Mouse (Mus musculus) thymus, postnatal 10 days (tissue): ENCODE results near the gene Islr2.
A peak's percentile ranks its signal among the peaks of the same experiment; 100 is the strongest.

Experiments used
- DNase-seq, 2 experiments: peaks; one replicate each; pipeline ENCODE4 v3.0.0; 2021; ENCODE audit warnings: low spot score in 2 of 2

The Islr2 gene

DNA sequence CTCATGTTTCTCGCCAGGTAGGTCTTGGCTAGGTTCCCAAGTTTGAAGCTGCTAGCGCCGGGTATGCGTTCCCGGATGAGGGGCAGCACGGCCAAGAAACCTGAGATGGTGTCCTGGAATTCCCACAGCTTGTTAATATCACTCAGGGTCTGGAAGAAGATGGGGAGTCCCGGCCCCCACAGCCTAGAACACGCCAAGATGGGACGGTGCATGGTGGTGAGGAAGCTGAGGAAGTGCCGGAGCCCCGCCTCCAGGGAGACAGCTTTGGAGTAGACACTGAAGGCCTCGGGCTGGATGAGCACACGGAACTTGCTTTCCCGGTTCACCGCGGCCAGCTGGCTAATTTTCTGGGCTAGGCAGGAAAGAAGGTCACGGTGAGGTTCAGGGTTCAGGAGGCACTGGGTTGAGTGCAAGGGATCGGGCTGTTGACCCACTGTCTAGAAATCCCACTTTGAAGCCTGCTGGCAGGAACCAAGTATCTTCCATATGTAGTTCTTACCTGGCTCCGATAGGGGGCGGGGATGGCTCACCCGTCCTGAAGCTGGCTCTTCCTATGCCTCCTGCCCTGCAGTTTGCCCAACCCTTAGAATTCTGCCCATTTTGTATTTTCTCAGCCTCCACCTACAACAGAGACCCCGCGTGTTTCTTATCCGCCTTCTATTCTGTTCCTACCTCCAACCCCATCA lies 16.2 kb upstream of the Islr2 start:
- DNase-seq = peak in 1 of 2 experiments; percentile 54

- no peak for DNase-seq
Observed at GRCm38 (mm10) chr9:58218539-58218938, 14.4 kb upstream of the Islr2 start.

- DNase-seq = no peak
Observed at GRCm38 (mm10) chr9:58216402-58216801, 12.3 kb upstream of the Islr2 start.

GRCm38 (mm10) chr9:58214519-58215180 lies 10.5 kb upstream of the Islr2 start:
- no peak for DNase-seq

DNA sequence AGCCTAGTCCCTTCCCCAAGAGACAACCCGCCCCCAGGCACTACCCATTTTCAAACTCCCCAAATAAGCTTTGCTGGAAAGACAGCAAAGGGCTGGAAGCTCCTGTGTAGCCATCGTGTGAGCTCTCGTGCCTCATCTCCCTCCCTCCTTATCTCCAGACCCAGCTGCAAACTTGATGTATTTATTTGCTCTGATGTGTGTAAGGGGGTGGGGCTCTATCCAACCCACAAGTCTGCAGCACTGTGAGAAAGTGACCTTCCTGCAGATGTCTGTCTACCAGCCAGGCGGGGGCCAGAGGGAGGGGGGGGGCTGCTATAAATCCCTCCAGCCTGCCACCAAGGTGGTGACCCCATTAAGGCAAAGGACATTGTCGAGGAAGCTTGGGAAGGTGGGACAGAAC lies 9.7 kb upstream of the Islr2 start:
- no peak for DNase-seq

GRCm38 (mm10) chr9:58213377-58213776 lies 9.3 kb upstream of the Islr2 start:
- DNase-seq = no peak

- no peak for DNase-seq
Observed at GRCm38 (mm10) chr9:58210304-58210627, 6.1 kb upstream of the Islr2 start.

- DNase-seq = no peak
Observed at GRCm38 (mm10) chr9:58209462-58210303, 5.6 kb upstream of the Islr2 start.

DNA sequence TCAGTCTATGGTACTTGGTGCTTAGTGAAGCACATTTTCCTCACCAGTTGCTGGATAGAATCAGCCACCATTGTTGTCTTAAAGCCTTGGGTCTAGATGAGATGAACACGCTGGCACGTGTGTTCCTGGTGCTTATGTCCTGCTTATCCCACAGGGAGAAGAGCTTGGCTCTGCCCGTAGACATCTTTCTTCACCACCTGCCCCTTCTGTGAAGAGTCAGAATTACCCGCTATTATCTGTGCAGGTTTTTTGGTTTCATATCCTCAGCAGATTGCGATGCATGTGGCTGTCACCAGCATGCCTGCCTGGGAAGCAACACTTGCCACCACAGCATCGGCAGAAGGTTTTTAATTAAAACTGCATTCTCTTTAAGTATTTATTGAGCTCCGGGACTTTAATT lies 1.9 kb upstream of the Islr2 start:
- DNase-seq = no peak

- DNase-seq = peak; percentile 71 to 92
Observed at GRCm38 (mm10) chr9:58204448-58205000, 405 bp upstream of the Islr2 start.

DNA sequence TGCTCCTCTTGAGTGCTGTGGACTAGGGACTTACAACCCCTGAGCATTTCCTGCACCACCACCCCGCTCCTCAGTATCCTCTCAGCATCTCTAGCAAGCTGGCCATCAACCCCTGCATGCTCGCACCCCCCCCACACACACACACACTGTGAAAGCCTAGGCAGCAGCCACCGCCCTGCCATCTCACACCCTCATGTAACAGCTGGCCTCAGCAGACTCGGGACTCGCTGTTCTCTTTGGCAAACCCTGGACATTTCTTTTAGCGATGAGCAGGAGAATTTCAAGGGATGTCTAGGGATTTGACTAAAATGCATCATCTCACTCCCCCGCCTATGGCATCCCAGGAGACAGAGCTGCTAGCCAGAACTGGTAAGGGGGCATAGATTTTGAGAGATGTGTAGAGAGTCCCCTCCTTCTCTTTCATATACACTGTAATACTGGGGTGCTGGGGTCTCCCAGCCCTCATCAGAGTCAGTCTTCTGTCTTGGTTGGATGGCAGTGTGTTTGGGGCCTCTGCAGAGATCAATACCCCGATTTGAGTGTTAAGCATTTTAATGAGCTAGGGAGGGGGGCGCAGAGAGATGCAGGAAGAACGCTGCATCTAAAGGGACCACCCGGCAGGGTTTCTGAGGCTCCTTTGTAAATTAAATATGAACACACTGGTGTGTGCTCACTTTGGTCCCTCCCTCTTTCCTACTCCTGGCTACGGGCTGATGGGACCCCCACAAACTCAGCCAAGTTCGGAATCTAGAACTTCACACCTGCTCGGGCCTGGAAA lies 1.3 kb downstream of the Islr2 start:
- DNase-seq = no peak

- no peak for DNase-seq
Observed at GRCm38 (mm10) chr9:58201861-58202549, 2.1 kb downstream of the Islr2 start.

DNA sequence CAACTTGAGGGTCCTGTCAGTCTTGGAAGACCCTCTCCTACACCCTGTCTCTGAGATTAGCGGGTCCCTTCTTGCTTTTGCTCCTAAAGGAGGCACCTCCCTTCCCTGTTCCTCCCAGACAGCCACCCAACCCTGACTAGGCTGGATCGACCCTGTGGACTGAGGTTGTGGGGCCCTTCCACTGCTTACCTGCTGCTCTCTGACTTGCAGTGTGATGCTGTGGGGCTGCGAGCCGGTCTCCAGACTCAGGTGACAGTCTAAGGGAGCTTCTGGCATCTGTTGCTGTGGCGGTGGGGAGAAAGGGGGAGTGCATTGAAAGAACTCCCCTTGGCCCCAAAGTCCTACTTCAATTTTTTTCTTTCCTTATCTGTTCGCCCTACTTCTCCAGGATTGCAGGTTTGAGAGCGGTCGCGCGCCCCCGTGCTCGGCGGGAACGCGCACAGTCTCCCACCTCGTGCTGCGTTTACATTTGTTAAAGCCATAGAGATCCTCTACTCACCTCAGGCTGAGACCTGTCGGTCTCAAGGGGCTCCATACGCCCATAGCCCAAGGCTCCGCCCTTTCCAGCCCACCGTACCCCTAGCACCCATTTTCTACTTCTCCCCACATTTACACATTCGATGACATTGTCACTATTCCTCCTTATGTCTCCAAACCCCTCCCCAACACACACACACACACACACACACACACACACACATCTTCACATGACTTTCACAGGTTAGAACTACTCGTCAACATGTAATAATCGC lies 2.9 kb downstream of the Islr2 start:
- DNase-seq = no peak

DNA sequence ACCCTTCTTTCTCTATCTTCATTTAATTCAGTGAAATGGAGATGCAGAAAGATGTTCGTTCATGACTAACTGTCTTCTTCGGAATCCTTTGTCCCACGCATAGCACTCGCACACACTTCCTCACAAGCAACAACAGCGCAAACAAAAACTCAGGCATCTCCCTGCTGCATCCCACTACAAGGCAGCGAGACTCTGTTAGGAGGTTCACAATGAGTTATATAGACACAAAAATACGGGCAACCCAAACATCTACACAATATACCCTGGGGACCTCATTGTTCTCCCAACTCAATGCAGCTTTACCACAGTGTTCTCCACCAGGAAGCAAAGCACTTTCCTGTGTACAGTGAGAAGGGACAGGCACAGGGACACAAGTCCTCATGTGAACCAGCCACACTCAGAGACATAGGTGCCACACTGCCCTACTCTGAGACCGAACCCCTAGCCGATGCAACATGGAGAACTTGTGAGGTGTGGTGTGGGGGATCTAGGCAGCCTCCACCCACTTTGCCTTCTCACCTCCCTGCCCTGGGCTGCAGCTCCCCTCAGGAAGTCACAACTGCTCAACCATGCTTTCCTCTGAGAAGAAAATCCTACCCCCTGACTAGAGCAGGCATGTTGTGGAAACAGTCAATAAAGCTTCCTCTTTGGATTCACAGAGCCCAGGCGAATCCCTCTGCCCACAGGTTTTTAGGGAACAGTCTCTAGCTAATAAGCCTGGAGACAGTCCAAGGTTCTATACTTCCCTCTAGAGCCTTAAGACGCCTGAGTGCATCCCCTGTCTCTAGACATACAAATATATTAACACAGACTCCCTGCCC lies 3.6 kb downstream of the Islr2 start:
- DNase-seq = no peak

GRCm38 (mm10) chr9:58199381-58200269 lies 4.5 kb downstream of the Islr2 start:
- no peak for DNase-seq

DNA sequence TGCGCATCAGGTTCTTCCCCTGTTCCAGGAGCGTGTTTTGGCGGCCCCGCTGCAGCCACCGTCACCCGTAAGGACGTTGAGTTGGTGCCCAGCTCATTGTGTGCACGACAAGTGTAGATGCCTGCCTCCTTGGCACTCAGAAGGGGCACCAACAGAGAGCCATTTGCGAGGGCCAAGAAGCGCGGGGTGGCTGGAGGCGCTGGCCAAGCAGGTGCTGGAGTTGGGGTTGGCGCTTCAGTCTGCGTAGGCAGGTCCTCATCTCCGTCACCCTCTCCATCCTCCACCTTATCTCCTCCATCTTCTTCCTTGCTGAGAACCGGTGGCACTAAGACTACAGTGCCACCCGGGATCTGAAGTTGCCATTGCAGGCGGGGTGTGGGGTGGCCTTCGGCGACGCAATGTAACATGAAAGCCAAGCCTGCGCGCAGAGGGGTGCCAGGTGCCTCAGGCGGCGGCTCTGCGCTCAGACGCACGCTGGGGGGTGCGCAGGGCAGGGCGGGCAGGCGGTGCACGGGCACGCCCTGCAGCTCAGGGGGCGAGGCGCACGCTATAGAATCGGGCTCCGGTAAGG lies 5.2 kb downstream of the Islr2 start:
- DNase-seq = peak in 1 of 2 experiments; percentile 42

GRCm38 (mm10) chr9:58197781-58198701 lies 6.1 kb downstream of the Islr2 start:
- peak in 1 of 2 experiments; percentile 31 for DNase-seq
